Mouse (Mus musculus) kidney, postnatal 0 days (tissue): ENCODE results near the gene Rmdn3. TPM values are rescaled to one million over a fixed set of nuclear protein-coding genes. Genes with fewer than 3 reads are reported as not detected.

ENCODE experiments used
- ATAC-seq: fragments of 200-750 bp; cut with Nextera tagmentation; replicated peaks from 2 replicates; pipeline ENCODE4 v1.8.0; 2017; ENCODE audit warnings: low read depth, moderate number of reproducible peaks, moderate TSS enrichment, moderate library complexity; ENCODE audit not compliant: low FRiP score
- DNase-seq: peaks from one replicate; pipeline ENCODE4 v3.0.0-alpha.2; 2016; ENCODE audit warnings: low spot score
- H3K27ac ChIP-seq: fragments of 300-500 bp; sonication (generic); 2 replicates; pipeline ENCODE4 v1.5.1; 2014; ENCODE audit warnings: mild to moderate bottlenecking
- H3K27me3 ChIP-seq: fragments of 300-500 bp; sonication (generic); 2 replicates; pipeline ENCODE4 v1.6.1; 2014; ENCODE audit warnings: low read length, mixed read lengths; ENCODE audit not compliant: insufficient read depth
- H3K36me3 ChIP-seq: fragments of 300-500 bp; sonication (generic); 2 replicates; pipeline ENCODE4 v1.6.1; 2014; ENCODE audit warnings: low read length, mixed read lengths; ENCODE audit not compliant: insufficient read depth
- H3K4me1 ChIP-seq: fragments of 300-500 bp; sonication (generic); replicated peaks from 2 replicates; pipeline ENCODE4 v1.6.1; 2014; ENCODE audit warnings: antibody characterized with exemption, low read length, mixed read lengths; ENCODE audit not compliant: insufficient read depth
- H3K4me2 ChIP-seq: fragments of 300-500 bp; sonication (generic); 2 replicates; pipeline ENCODE4 v1.6.1; 2014; ENCODE audit warnings: mild to moderate bottlenecking, low read length, moderate library complexity, mixed read lengths
- H3K4me3 ChIP-seq: fragments of 300-500 bp; sonication (generic); replicated peaks from 2 replicates; pipeline ENCODE4 v1.5.1; 2014; ENCODE audit warnings: low read depth, low read length
- H3K9ac ChIP-seq: fragments of 300-500 bp; sonication (generic); 2 replicates; pipeline ENCODE4 v1.6.1; 2014; ENCODE audit warnings: low read depth, low read length
- H3K9me3 ChIP-seq: fragments of 300-500 bp; sonication (generic); replicated peaks from 2 replicates; pipeline ENCODE4 v1.6.1; 2016; ENCODE audit warnings: low read length, inconsistent platforms, mixed read lengths
- CTCF ChIP-seq: IDR thresholded peaks from 2 replicates; pipeline ENCODE4 v1.5.1; 2016; ENCODE audit warnings: antibody characterized with exemption, low read depth, mild to moderate bottlenecking, moderate library complexity
- WGBS: fragments of 180-500 bp; shearing (Covaris S2); extraction: QIAGEN DNeasy Blood & Tissue Kit; methylation state at CpG from one replicate; pipeline ENCODE4 v1.1.7; 2014; 5-methylcytosine and 5-hydroxymethylcytosine counted together
- polyA plus RNA-seq: library from polyadenylated mRNA; unstranded; fragments of >200 nt; fragmentation: Nextera tagmentation; extraction: Ambion mirVana; gene quantifications from 2 replicates; pipeline ENCODE4 v1.2.1, GENCODE M21; 2015

Gene Rmdn3
- polyA plus RNA-seq, 1 experiment from 2014 or later: 35.0 TPM

GRCm38 (mm10) chr2:119176761-119177160 lies 19.9 kb upstream of the Rmdn3 start:
- 48% methylated on average over 3 of the region's 3 CpGs for WGBS
- Histone ChIP-seq H3K9me3 (no peaks in the 10 kb centered on the region), H3K4me2 (no peak overlapping the region), H3K27ac (no peak overlapping the region), H3K4me3 (no peak overlapping the region), H3K9ac (no peak overlapping the region), H3K4me1 (peaks cover 16% of the 10 kb centered on the region), H3K27me3 (no peaks in the 10 kb centered on the region), H3K36me3 (peaks cover 8% of the 10 kb centered on the region; the same call in 1 of the 2 replicates)
- 0 out of 2 replicates have a peak, but pooled peaks have one; percentile 25 for TF ChIP-seq CTCF
- ATAC-seq (no peak), DNase-seq (no peak)

GRCm38 (mm10) chr2:119175614-119176013 lies 18.8 kb upstream of the Rmdn3 start:
- H3K9ac ChIP-seq: no peak overlapping the region
- H3K9me3 ChIP-seq: no peaks in the 10 kb centered on the region
- H3K27me3 ChIP-seq: no peaks in the 10 kb centered on the region
- WGBS: 48% methylated on average over 6 of the region's 6 CpGs
- no peak overlapping the region for H3K4me3 ChIP-seq
- DNase-seq (peak; percentile 39), ATAC-seq (no peak)
- H3K4me1 ChIP-seq: peaks cover 16% of the 10 kb centered on the region
- H3K36me3 ChIP-seq: peaks cover 8% of the 10 kb centered on the region; the same call in 1 of the 2 replicates
- no peak overlapping the region for H3K27ac ChIP-seq
- H3K4me2 ChIP-seq: no peak overlapping the region
- no peak for TF ChIP-seq CTCF

GRCm38 (mm10) chr2:119174866-119175265 lies 18.0 kb upstream of the Rmdn3 start:
- H3K4me2 ChIP-seq: no peak overlapping the region
- no peak for ATAC-seq
- H3K36me3 ChIP-seq: peaks cover 4% of the 10 kb centered on the region; the same call in 1 of the 2 replicates
- no peaks in the 10 kb centered on the region for H3K9me3 ChIP-seq
- no peak overlapping the region for H3K4me3 ChIP-seq
- no peak overlapping the region for H3K9ac ChIP-seq
- H3K27ac ChIP-seq: no peak overlapping the region; the same call in 1 of the 2 replicates
- peaks cover 16% of the 10 kb centered on the region for H3K4me1 ChIP-seq
- 45% methylated on average over 14 of the region's 14 CpGs for WGBS
- DNase-seq: no peak
- TF ChIP-seq CTCF: no peak
- H3K27me3 ChIP-seq: no peaks in the 10 kb centered on the region

- Histone ChIP-seq H3K27ac (no peak within 1 kb of the TSS; the same call in 1 of the 2 replicates), H3K4me3 (no peak within 1 kb of the TSS), H3K9me3 (no peaks in the 10 kb centered on the region), H3K4me1 (peaks cover 16% of the 10 kb centered on the region), H3K36me3 (no peaks in the 10 kb centered on the region), H3K9ac (no peak within 1 kb of the TSS), H3K27me3 (no peaks in the 10 kb centered on the region), H3K4me2 (no peak within 1 kb of the TSS)
- ATAC-seq (no peak; the same call in 1 of the 2 replicates), DNase-seq (no peak)
- 42% methylated on average over 8 of the region's 8 CpGs for WGBS
- no peak for TF ChIP-seq CTCF
Observed at GRCm38 (mm10) chr2:119173991-119174651, 17.3 kb upstream of the Rmdn3 start, which contains the start of gene Gm14137. Gene Gm14137, plus strand, starts transcription at chr2:119174509.

- no peak for TF ChIP-seq CTCF
- H3K9me3 ChIP-seq: no peaks in the 10 kb centered on the region
- DNase-seq (peak; percentile 85), ATAC-seq (peak; percentile 47)
- no peak overlapping the region for H3K9ac ChIP-seq
- H3K4me2 ChIP-seq: no peak overlapping the region; the same call in 1 of the 2 replicates
- 13% methylated on average over 13 of the region's 13 CpGs for WGBS
- H3K27me3 ChIP-seq: no peaks in the 10 kb centered on the region
- peak overlapping the region; percentile 55; the same call in 1 of the 2 replicates for H3K27ac ChIP-seq
- no peak overlapping the region for H3K4me3 ChIP-seq
- peaks cover 18% of the 10 kb centered on the region for H3K4me1 ChIP-seq
- H3K36me3 ChIP-seq: no peaks in the 10 kb centered on the region
Observed at GRCm38 (mm10) chr2:119172862-119173576, 16.2 kb upstream of the Rmdn3 start.

- ATAC-seq (no peak), DNase-seq (no peak)
- WGBS: 84% methylated on average over 7 of the region's 7 CpGs
- Histone ChIP-seq H3K27me3 (no peaks in the 10 kb centered on the region), H3K4me3 (no peak overlapping the region), H3K9me3 (no peaks in the 10 kb centered on the region), H3K4me1 (peaks cover 23% of the 10 kb centered on the region), H3K9ac (no peak overlapping the region), H3K27ac (no peak overlapping the region; the same call in 1 of the 2 replicates), H3K36me3 (no peaks in the 10 kb centered on the region), H3K4me2 (no peak overlapping the region)
- no peak for TF ChIP-seq CTCF
Observed at GRCm38 (mm10) chr2:119172446-119172845, 15.6 kb upstream of the Rmdn3 start.
